Mouse (Mus musculus) embryonic facial prominence, embryonic 14.5 days (tissue): ENCODE measurements at regions not wholly inside any gene's neighbourhood (a gene's known extent, or its start where the extent isn't known, plus 50 kb on each side); places are given as distances from the start of the nearest gene placed in this dataset.

Source experiments
- ATAC-seq: fragments of 200-750 bp; cut with Nextera tagmentation; 2 replicates; pipeline ENCODE4 v1.8.0; 2017; ENCODE audit warnings: low read depth, moderate number of reproducible peaks, moderate TSS enrichment
- DNase-seq: peaks from one replicate; pipeline ENCODE4 v3.0.0-alpha.2; 2015; ENCODE audit warnings: low spot score
- H3K27ac ChIP-seq: fragments of 300-500 bp; sonication (generic); replicated peaks from 2 replicates; pipeline ENCODE4 v1.5.1; 2014; ENCODE audit warnings: low read depth, mild to moderate bottlenecking, low read length, moderate library complexity
- H3K27me3 ChIP-seq: fragments of 300-500 bp; sonication (generic); replicated peaks from 2 replicates; pipeline ENCODE4 v1.6.1; 2014; ENCODE audit warnings: low read length; ENCODE audit not compliant: control insufficient read depth, insufficient read depth
- H3K36me3 ChIP-seq: fragments of 300-500 bp; sonication (generic); 2 replicates; pipeline ENCODE4 v1.6.1; 2014; ENCODE audit warnings: low read length, mixed read lengths; ENCODE audit not compliant: control insufficient read depth, insufficient read depth
- H3K4me1 ChIP-seq: fragments of 300-500 bp; sonication (generic); 2 replicates; pipeline ENCODE4 v1.6.1; 2014; ENCODE audit warnings: antibody characterized with exemption, low read length; ENCODE audit not compliant: control insufficient read depth, insufficient read depth
- H3K4me2 ChIP-seq: fragments of 300-500 bp; sonication (generic); 2 replicates; pipeline ENCODE4 v1.6.1; 2014; ENCODE audit warnings: low read depth, mild to moderate bottlenecking, low read length, moderate library complexity, mixed read lengths
- H3K4me3 ChIP-seq: fragments of 300-500 bp; sonication (generic); 2 replicates; pipeline ENCODE4 v1.5.1; 2014; ENCODE audit warnings: low read depth, mild to moderate bottlenecking, low read length
- H3K9ac ChIP-seq: fragments of 300-500 bp; sonication (generic); 2 replicates; pipeline ENCODE4 v1.6.1; 2014; ENCODE audit warnings: low read depth, mild to moderate bottlenecking, low read length, moderate library complexity, mixed read lengths
- H3K9me3 ChIP-seq: fragments of 300-500 bp; sonication (generic); 2 replicates; pipeline ENCODE4 v1.6.1; 2016; ENCODE audit warnings: low read length; ENCODE audit not compliant: control insufficient read depth
- WGBS: fragments of 180-500 bp; shearing (Covaris S2); extraction: QIAGEN DNeasy Blood & Tissue Kit; methylation state at CpG from one replicate; pipeline ENCODE4 v1.1.7; 2014; 5-methylcytosine and 5-hydroxymethylcytosine counted together

GRCm38 (mm10) chr6:67114753-67115152 is 77.5 kb upstream of the Gadd45a start:
- WGBS, result 88% methylated on average over 4 of the region's 4 CpGs
- H3K27me3 ChIP-seq, result no peaks in the 10 kb centered on the region
- H3K4me1 ChIP-seq, result no peaks in the 10 kb centered on the region
- no peaks in the 10 kb centered on the region for H3K36me3 ChIP-seq
- H3K4me2 ChIP-seq, result no peak overlapping the region
- ATAC-seq (no peak), DNase-seq (no peak)
- H3K4me3 ChIP-seq, result no peak overlapping the region
- no peak overlapping the region for H3K27ac ChIP-seq
- no peak overlapping the region for H3K9ac ChIP-seq
- H3K9me3 ChIP-seq, result no peaks in the 10 kb centered on the region

DNA sequence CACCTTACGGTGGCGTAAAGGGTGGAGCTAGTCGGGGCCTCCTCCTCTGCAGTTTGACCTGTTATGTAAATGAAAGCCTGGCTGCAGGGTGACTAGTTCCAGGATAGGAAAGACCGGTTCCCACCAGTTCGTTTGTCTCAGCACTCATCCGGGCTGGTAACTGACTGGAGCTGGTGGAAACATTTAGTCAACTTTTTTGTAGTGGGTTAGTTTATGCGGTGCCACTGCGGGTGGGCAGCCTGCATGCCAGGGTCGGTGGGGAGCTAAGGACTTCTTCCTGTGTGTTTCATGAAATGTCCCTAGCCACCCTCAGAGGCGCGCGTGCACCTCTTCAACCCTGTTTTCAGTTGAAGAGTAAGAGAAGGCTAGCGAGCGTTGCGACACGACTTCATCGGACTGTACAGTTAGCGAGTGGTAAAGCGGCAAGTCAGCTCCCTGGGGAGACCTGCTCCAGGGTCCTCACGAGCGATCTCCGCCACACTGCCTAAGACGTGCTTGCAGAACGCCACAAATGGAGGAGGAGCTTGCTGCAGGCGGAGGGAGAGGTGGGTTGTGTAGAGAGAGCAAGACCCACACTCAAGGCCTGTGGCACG is 76.5 kb upstream of the Gadd45a start:
- Histone ChIP-seq H3K27ac (no peak overlapping the region), H3K27me3 (no peaks in the 10 kb centered on the region), H3K4me1 (no peaks in the 10 kb centered on the region), H3K4me3 (peak overlapping the region; percentile 29), H3K9me3 (0 out of 2 replicates have a peak, but pooled peaks cover under 1% of the 10 kb centered on the region), H3K36me3 (no peaks in the 10 kb centered on the region), H3K9ac (peak overlapping the region; percentile 14), H3K4me2 (peak overlapping the region; percentile 57)
- DNase-seq (peak; percentile 58), ATAC-seq (peak; percentile 53; the same call in 1 of the 2 replicates)
- WGBS, result 10% methylated on average over 26 of the region's 26 CpGs

GRCm38 (mm10) chr6:67113261-67113660 is 76.0 kb upstream of the Gadd45a start:
- Histone ChIP-seq H3K27me3 (no peaks in the 10 kb centered on the region), H3K9me3 (0 out of 2 replicates have a peak, but pooled peaks cover 4% of the 10 kb centered on the region), H3K4me1 (no peaks in the 10 kb centered on the region), H3K9ac (no peak overlapping the region), H3K36me3 (no peaks in the 10 kb centered on the region), H3K27ac (no peak overlapping the region), H3K4me2 (peak overlapping the region; percentile 57), H3K4me3 (no peak overlapping the region)
- WGBS, result 65% methylated on average over 4 of the region's 4 CpGs
- no peak for DNase-seq
- ATAC-seq, result no peak

- H3K27ac ChIP-seq, result no peak overlapping the region
- H3K4me3 ChIP-seq, result no peak overlapping the region
- H3K27me3 ChIP-seq, result no peaks in the 10 kb centered on the region
- H3K4me1 ChIP-seq, result no peaks in the 10 kb centered on the region
- no peak overlapping the region for H3K9ac ChIP-seq
- no peaks in the 10 kb centered on the region for H3K36me3 ChIP-seq
- DNase-seq (no peak), ATAC-seq (no peak)
- H3K4me2 ChIP-seq, result no peak overlapping the region
- 0 out of 2 replicates have a peak, but pooled peaks cover 4% of the 10 kb centered on the region for H3K9me3 ChIP-seq
- WGBS, result 42% methylated on average over 6 of the region's 6 CpGs
These were observed 75.1 kb upstream of the Gadd45a start for GRCm38 (mm10) chr6:67112311-67112710.

DNA sequence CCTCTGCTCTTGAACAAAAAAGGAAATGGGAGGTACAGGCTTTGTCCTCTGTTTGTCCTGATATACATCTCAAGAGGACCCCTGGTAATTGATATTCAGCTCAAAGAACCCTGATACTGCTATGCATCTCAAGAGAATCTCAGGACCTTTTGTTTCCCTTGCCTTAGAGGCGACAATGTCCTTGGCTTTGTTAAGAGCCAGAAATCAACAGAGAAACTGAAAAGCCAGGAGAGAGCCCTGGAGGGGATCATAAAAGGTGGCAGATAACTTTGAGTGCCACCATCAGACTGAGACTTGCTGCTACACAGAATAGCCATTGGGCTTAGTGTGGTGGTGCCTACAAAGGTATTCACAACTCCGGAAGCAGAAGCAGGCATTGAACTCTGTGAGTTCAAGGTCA is 74.3 kb upstream of the Gadd45a start:
- Histone ChIP-seq H3K9ac (no peak overlapping the region), H3K4me2 (no peak overlapping the region), H3K9me3 (0 out of 2 replicates have a peak, but pooled peaks cover 4% of the 10 kb centered on the region), H3K27me3 (no peaks in the 10 kb centered on the region), H3K4me1 (no peaks in the 10 kb centered on the region), H3K4me3 (no peak overlapping the region), H3K36me3 (no peaks in the 10 kb centered on the region), H3K27ac (no peak overlapping the region)
- 72% methylated on average over 2 of the region's 2 CpGs for WGBS
- DNase-seq (no peak), ATAC-seq (no peak)

- H3K27me3 ChIP-seq, result no peaks in the 10 kb centered on the region
These were observed 73.1 kb upstream of the Gadd45a start for GRCm38 (mm10) chr6:67110391-67110790.

GRCm38 (mm10) chr6:67109774-67110173 is 72.5 kb upstream of the Gadd45a start:
- H3K27me3 ChIP-seq, result no peaks in the 10 kb centered on the region
- no peaks in the 10 kb centered on the region for H3K4me1 ChIP-seq
- ATAC-seq, result no peak
- no peak overlapping the region for H3K4me2 ChIP-seq
- H3K9ac ChIP-seq, result no peak overlapping the region
- H3K27ac ChIP-seq, result no peak overlapping the region
- no peak for DNase-seq
- 62% methylated on average over 4 of the region's 4 CpGs for WGBS
- 0 out of 2 replicates have a peak, but pooled peaks cover 4% of the 10 kb centered on the region for H3K9me3 ChIP-seq
- no peak overlapping the region for H3K4me3 ChIP-seq
- no peaks in the 10 kb centered on the region for H3K36me3 ChIP-seq

More at GRCm38 (mm10) chr6:67110391-67110790, 73.1 kb upstream of the Gadd45a start:
- H3K27ac ChIP-seq, result no peak overlapping the region
- H3K9ac ChIP-seq, result no peak overlapping the region
- no peak overlapping the region for H3K4me2 ChIP-seq
- 0 out of 2 replicates have a peak, but pooled peaks cover 4% of the 10 kb centered on the region for H3K9me3 ChIP-seq
- DNase-seq (no peak), ATAC-seq (no peak)
- WGBS, result 43% methylated on average over 1 of the region's 1 CpGs
- no peaks in the 10 kb centered on the region for H3K4me1 ChIP-seq
- no peak overlapping the region for H3K4me3 ChIP-seq
- H3K36me3 ChIP-seq, result no peaks in the 10 kb centered on the region

- DNase-seq, result no peak
- 74% methylated on average over 4 of the region's 4 CpGs for WGBS
- H3K27me3 ChIP-seq, result no peaks in the 10 kb centered on the region
- H3K4me3 ChIP-seq, result no peak overlapping the region
- 0 out of 2 replicates have a peak, but pooled peaks cover 4% of the 10 kb centered on the region for H3K4me1 ChIP-seq
- H3K4me2 ChIP-seq, result no peak overlapping the region
- H3K27ac ChIP-seq, result no peak overlapping the region
- ATAC-seq, result no peak
- H3K36me3 ChIP-seq, result no peaks in the 10 kb centered on the region
- no peak overlapping the region for H3K9ac ChIP-seq
- H3K9me3 ChIP-seq, result 0 out of 2 replicates have a peak, but pooled peaks cover 4% of the 10 kb centered on the region
These were observed 70.3 kb upstream of the Gadd45a start for GRCm38 (mm10) chr6:67107517-67107916.

- Histone ChIP-seq H3K9ac (no peak overlapping the region), H3K4me3 (no peak overlapping the region), H3K4me2 (no peak overlapping the region), H3K9me3 (0 out of 2 replicates have a peak, but pooled peaks cover 4% of the 10 kb centered on the region), H3K36me3 (no peaks in the 10 kb centered on the region), H3K27ac (no peak overlapping the region), H3K4me1 (peaks cover 9% of the 10 kb centered on the region; the same call in 1 of the 2 replicates), H3K27me3 (no peaks in the 10 kb centered on the region)
- no peak for ATAC-seq
- DNase-seq, result no peak
- WGBS, result 89% methylated on average over 2 of the region's 2 CpGs
These were observed 69.2 kb upstream of the Gadd45a start for GRCm38 (mm10) chr6:67106493-67106892.
